Mouse (Mus musculus) intestine, embryonic 15.5 days (tissue): ENCODE measurements around the gene Wdr46. TPM values are rescaled to one million over a fixed set of nuclear protein-coding genes. Genes with fewer than 3 reads are reported as not detected.

Experiments
- ATAC-seq: fragments of 200-750 bp; cut with Nextera tagmentation; 2 replicates; pipeline ENCODE4 v1.8.0; 2017; ENCODE audit warnings: moderate TSS enrichment, moderate library complexity
- H3K27ac ChIP-seq: fragments of 300-500 bp; sonication (generic); 2 replicates; pipeline ENCODE4 v1.5.1; 2015; ENCODE audit warnings: mild to moderate bottlenecking, inconsistent platforms
- H3K27me3 ChIP-seq: fragments of 300-500 bp; sonication (generic); replicated peaks from 2 replicates; pipeline ENCODE4 v1.6.1; 2015; ENCODE audit warnings: inconsistent platforms
- H3K36me3 ChIP-seq: fragments of 300-500 bp; sonication (generic); 2 replicates; pipeline ENCODE4 v1.6.1; 2015; ENCODE audit warnings: inconsistent platforms
- H3K4me1 ChIP-seq: fragments of 300-500 bp; sonication (generic); replicated peaks from 2 replicates; pipeline ENCODE4 v1.6.1; 2015; ENCODE audit warnings: inconsistent platforms
- H3K4me2 ChIP-seq: fragments of 300-500 bp; sonication (generic); replicated peaks from 2 replicates; pipeline ENCODE4 v1.6.1; 2015; ENCODE audit warnings: mild to moderate bottlenecking, inconsistent platforms
- H3K4me3 ChIP-seq: fragments of 300-500 bp; sonication (generic); replicated peaks from 2 replicates; pipeline ENCODE4 v1.5.1; 2015; ENCODE audit warnings: inconsistent platforms
- H3K9ac ChIP-seq: fragments of 300-500 bp; sonication (generic); 2 replicates; pipeline ENCODE4 v1.6.1; 2015; ENCODE audit warnings: inconsistent platforms
- H3K9me3 ChIP-seq: fragments of 300-500 bp; sonication (generic); 2 replicates; pipeline ENCODE4 v1.6.1; 2016; ENCODE audit warnings: inconsistent platforms
- WGBS: fragments of 180-500 bp; shearing (Covaris S2); methylation state at CpG from one replicate; pipeline ENCODE4 v1.1.7; 2015; 5-methylcytosine and 5-hydroxymethylcytosine counted together
- polyA plus RNA-seq: library from polyadenylated mRNA; unstranded; fragments of >200 nt; fragmentation: Nextera tagmentation; extraction: Ambion mirVana; gene quantifications from 2 replicates; pipeline ENCODE4 v1.2.1, GENCODE M21; 2015

Gene Wdr46
- polyA plus RNA-seq, 1 experiment from 2014 or later, result 37.1 TPM

DNA sequence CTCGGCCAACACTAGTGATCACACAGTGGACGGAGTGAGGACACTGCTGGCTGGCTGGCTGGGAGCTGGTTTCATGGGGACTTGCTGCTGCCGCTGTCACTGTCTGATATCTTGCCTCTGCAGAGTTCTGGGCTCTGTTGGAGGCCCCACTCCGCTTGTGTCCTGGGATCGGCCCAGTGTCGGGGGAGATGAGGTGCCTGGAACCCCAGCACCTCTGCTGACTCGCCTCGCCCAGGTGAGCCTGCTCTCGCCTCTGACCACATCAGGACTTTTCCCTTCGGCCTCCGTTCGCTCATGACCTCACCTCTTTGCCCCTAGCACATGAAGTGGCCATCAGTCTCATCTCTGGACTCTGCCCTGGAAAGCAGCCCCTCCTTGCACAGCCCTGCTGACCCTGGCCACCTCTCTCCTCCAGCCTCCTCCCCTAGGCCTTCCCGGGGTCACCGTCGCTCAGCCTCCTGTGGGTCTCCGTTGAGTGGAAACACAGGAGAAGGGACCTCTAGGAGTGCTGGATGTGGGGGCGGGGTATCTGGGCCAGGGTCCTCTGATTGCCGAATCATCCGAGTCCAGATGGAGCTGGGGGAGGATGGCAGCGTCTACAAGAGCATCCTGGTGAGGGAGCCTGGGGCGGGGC lies 4.9 kb upstream of the Wdr46 start:
- no peak overlapping the region for H3K4me3 ChIP-seq
- WGBS, result 86% methylated on average over 21 of the region's 21 CpGs
- H3K9ac ChIP-seq, result no peak overlapping the region
- ATAC-seq, result no peak
- H3K27me3 ChIP-seq, result no peaks in the 10 kb centered on the region
- no peak overlapping the region for H3K4me2 ChIP-seq
- no peaks in the 10 kb centered on the region for H3K9me3 ChIP-seq
- peaks cover 20% of the 10 kb centered on the region for H3K4me1 ChIP-seq
- H3K36me3 ChIP-seq, result peaks cover 22% of the 10 kb centered on the region
- H3K27ac ChIP-seq, result no peak overlapping the region

- Histone ChIP-seq H3K36me3 (peaks cover 21% of the 10 kb centered on the region), H3K27me3 (no peaks in the 10 kb centered on the region), H3K4me1 (peaks cover 22% of the 10 kb centered on the region), H3K4me3 (no peak overlapping the region), H3K27ac (no peak overlapping the region), H3K9me3 (no peaks in the 10 kb centered on the region), H3K4me2 (no peak overlapping the region), H3K9ac (no peak overlapping the region)
- 82% methylated on average over 15 of the region's 15 CpGs for WGBS
- no peak for ATAC-seq
These were observed 3.5 kb upstream of the Wdr46 start for GRCm38 (mm10) chr17:33936993-33937392.

GRCm38 (mm10) chr17:33938783-33939182 lies 1.7 kb upstream of the Wdr46 start:
- Histone ChIP-seq H3K36me3 (peaks cover 16% of the 10 kb centered on the region), H3K27me3 (no peaks in the 10 kb centered on the region), H3K9me3 (no peaks in the 10 kb centered on the region), H3K9ac (peak overlapping the region; percentile 77; the same call in 1 of the 2 replicates), H3K27ac (no peak overlapping the region), H3K4me1 (peaks cover 22% of the 10 kb centered on the region), H3K4me3 (peak overlapping the region; percentile 83; the same call in 1 of the 2 replicates), H3K4me2 (peak overlapping the region; percentile 93)
- ATAC-seq, result no peak
- WGBS, result 73% methylated on average over 11 of the region's 11 CpGs

GRCm38 (mm10) chr17:33940981-33941380 lies 521 bp downstream of the Wdr46 start:
- Histone ChIP-seq H3K4me1 (peaks cover 22% of the 10 kb centered on the region), H3K4me3 (peak overlapping the region; percentile 83), H3K36me3 (peaks cover 28% of the 10 kb centered on the region), H3K27me3 (no peaks in the 10 kb centered on the region), H3K4me2 (peak overlapping the region; percentile 93), H3K9me3 (no peaks in the 10 kb centered on the region), H3K27ac (no peak overlapping the region), H3K9ac (peak overlapping the region; percentile 69)
- whole genome bisulfite sequencing, result 1% methylated on average over 26 of the region's 26 CpGs
- ATAC-seq, result peak; percentile 12; the same call in 1 of the 2 replicates

GRCm38 (mm10) chr17:33941381-33941780 lies 921 bp downstream of the Wdr46 start:
- peaks cover 28% of the 10 kb centered on the region for H3K36me3 ChIP-seq
- peak overlapping the region; percentile 69 for H3K9ac ChIP-seq
- H3K9me3 ChIP-seq, result no peaks in the 10 kb centered on the region
- no peaks in the 10 kb centered on the region for H3K27me3 ChIP-seq
- H3K27ac ChIP-seq, result no peak overlapping the region
- H3K4me1 ChIP-seq, result peaks cover 22% of the 10 kb centered on the region
- 53% methylated on average over 19 of the region's 19 CpGs for WGBS
- H3K4me2 ChIP-seq, result peak overlapping the region; percentile 93
- peak overlapping the region; percentile 83 for H3K4me3 ChIP-seq
- ATAC-seq, result no peak

GRCm38 (mm10) chr17:33943454-33943853 lies 3.0 kb downstream of the Wdr46 start:
- Histone ChIP-seq H3K9ac (no peak overlapping the region), H3K27me3 (no peaks in the 10 kb centered on the region), H3K4me3 (no peak overlapping the region), H3K27ac (no peak overlapping the region), H3K9me3 (no peaks in the 10 kb centered on the region), H3K4me2 (no peak overlapping the region), H3K36me3 (peaks cover 19% of the 10 kb centered on the region; the same call in 1 of the 2 replicates), H3K4me1 (peaks cover 25% of the 10 kb centered on the region)
- 94% methylated on average over 15 of the region's 15 CpGs for WGBS
- ATAC-seq, result no peak

DNA sequence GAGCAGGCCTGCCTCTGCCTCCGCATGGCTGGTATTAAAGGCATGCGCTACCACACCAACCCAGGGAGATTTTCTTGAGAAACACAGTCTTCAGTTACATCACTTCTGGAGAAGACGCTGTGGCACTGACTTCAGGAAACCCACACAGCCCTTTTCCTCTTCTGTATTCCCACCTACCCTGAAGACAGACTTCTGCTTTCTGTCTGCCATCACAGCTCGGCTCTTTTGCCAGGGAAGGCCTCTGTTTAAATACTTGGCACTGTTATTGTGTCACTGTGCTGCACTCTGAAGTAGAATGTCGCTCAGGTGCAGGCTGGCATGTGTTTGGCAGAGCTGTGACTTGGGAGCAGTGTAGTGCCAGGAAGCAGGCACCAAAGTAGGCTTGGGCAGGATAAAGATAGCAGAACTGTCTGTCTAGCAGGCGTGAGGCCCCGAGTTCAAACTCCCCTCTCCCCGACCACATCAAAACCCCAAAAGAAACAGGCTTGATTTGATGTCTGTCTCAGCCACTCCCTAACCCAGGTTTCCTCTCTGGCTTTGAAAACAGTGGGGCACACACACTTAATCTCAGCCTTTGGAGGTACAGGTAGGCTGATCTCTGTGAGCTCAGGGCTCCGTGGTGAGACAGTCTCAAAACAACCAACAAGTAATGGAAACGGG lies 7.1 kb downstream of the Wdr46 start:
- no peak overlapping the region for H3K27ac ChIP-seq
- H3K4me3 ChIP-seq, result no peak overlapping the region
- ATAC-seq, result no peak
- H3K9ac ChIP-seq, result no peak overlapping the region
- H3K4me1 ChIP-seq, result peaks cover 33% of the 10 kb centered on the region
- H3K9me3 ChIP-seq, result no peaks in the 10 kb centered on the region
- H3K4me2 ChIP-seq, result no peak overlapping the region
- H3K27me3 ChIP-seq, result no peaks in the 10 kb centered on the region
- peaks cover 19% of the 10 kb centered on the region; the same call in 1 of the 2 replicates for H3K36me3 ChIP-seq
- WGBS, result 92% methylated on average over 10 of the region's 10 CpGs

DNA sequence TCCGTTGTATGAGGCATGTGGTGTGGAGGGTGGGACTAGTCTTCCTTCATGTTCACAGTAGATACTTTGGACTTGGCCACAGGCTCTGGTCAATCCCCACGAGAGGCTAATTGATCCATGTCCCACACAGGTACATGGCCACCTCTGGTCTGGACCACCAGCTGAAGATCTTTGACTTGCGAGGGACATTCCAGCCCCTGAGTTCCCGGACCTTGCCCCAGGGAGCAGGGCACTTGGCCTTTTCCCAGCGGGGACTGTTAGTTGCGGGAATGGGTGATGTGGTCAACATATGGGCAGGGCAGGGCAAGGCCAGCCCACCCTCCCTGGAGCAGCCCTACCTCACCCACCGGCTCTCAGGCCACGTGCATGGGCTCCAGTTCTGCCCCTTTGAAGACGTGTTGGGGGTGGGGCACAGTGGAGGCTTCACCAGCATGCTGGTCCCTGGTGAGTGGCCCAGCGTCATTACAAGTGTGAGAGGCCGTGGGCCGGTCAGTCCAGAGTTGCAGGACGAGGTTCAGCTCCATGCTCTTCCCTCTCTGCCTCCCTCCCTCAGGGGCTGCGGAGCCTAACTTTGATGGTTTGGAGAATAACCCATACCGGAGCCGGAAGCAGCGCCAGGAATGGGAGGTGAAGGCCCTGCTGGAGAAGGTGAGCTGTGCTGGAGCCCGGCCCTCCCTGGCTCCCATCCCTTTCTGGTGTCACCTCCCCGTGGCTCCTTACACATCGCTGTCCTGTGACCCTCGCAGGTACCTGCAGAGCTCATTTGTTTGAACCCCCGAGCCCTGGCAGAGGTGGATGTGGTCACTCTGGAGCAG lies 7.8 kb downstream of the Wdr46 start:
- Histone ChIP-seq H3K4me2 (peak overlapping the region; percentile 91), H3K4me3 (no peak overlapping the region)
- no peak for ATAC-seq

GRCm38 (mm10) chr17:33948905-33949537 lies 8.6 kb downstream of the Wdr46 start:
- peak overlapping the region; percentile 91 for H3K4me2 ChIP-seq
- H3K4me3 ChIP-seq, result 0 out of 2 replicates have a peak overlapping the region, but pooled peaks have one; percentile 1
- H3K9ac ChIP-seq, result peak overlapping the region; percentile 21; the same call in 1 of the 2 replicates
- H3K4me1 ChIP-seq, result peaks cover 46% of the 10 kb centered on the region
- ATAC-seq, result peak; percentile 67
- H3K9me3 ChIP-seq, result no peaks in the 10 kb centered on the region
- WGBS, result 69% methylated on average over 19 of the region's 19 CpGs
- H3K27me3 ChIP-seq, result no peaks in the 10 kb centered on the region
- H3K27ac ChIP-seq, result peak overlapping the region; percentile 70
- peaks cover 22% of the 10 kb centered on the region for H3K36me3 ChIP-seq

More for the DNA sequence above, 7.8 kb downstream of the Wdr46 start:
- Histone ChIP-seq H3K4me1 (peaks cover 40% of the 10 kb centered on the region), H3K36me3 (peaks cover 22% of the 10 kb centered on the region), H3K9ac (peak overlapping the region; percentile 21; the same call in 1 of the 2 replicates), H3K27me3 (no peaks in the 10 kb centered on the region), H3K27ac (peak overlapping the region; percentile 70), H3K9me3 (no peaks in the 10 kb centered on the region)
- 86% methylated on average over 22 of the region's 22 CpGs for WGBS

GRCm38 (mm10) chr17:33950131-33950625 lies 9.7 kb downstream of the Wdr46 start:
- 77% methylated on average over 10 of the region's 10 CpGs for WGBS
- peak overlapping the region; percentile 59 for H3K9ac ChIP-seq
- ATAC-seq, result no peak

DNA sequence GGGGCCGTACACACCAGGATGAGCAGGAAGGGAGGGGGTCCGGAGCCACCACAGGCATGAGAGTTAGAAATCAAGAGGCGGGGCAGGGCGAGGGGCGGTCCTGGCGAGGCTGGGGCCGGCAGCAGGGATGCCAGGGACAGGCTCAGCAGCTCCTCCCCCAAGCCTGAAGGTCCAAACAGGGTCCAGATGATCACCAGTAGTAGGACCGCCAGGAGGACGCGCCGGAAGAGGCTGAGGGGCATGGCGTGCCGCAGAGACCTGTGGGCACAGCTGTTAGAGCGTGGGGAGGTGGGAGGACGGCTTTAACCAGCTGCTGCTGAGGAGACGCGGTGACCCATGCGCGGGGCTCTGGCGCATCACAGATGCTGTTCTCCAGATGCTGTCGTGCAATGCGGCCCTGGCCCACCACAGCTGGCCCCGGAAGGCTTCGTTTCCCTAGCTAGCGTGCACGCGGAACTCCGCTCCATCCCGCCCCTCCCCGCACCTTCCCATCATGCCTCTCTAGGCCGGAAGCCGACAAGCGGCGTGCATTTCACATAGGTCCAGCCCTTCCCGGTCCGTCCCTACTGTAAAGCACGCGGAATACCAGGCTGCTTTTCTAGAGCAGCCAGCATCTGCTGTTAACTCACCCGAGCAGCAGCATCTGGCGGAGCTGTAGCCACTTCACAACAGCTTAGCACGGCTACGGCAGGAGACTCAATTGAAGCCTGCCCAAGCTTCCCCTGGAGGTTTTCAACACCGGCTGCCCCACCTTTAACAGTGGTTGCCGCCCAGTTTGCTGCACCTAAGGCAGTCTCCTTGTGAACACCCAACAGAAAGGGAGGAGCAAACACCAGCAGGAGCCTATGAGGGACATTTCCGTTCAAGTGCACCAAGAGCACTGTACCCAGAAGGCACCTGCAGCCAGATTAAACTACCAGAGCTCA lies 10.8 kb downstream of the Wdr46 start, which contains the start of gene B3galt4:
B3galt4 (minus strand) TSS at position 468 of the 926 bp plus-strand sequence.
- peak; percentile 79 for ATAC-seq

More at GRCm38 (mm10) chr17:33950131-33950625, 9.7 kb downstream of the Wdr46 start:
- H3K27ac ChIP-seq, result peak overlapping the region; percentile 96
- H3K36me3 ChIP-seq, result peaks cover 16% of the 10 kb centered on the region
- no peaks in the 10 kb centered on the region for H3K27me3 ChIP-seq
- H3K9me3 ChIP-seq, result no peaks in the 10 kb centered on the region
- peak overlapping the region; percentile 52 for H3K4me3 ChIP-seq
- peaks cover 52% of the 10 kb centered on the region for H3K4me1 ChIP-seq
- H3K4me2 ChIP-seq, result peak overlapping the region; percentile 91

More for the DNA sequence above, 10.8 kb downstream of the Wdr46 start, which contains the start of gene B3galt4:
- Histone ChIP-seq H3K9ac (peak within 1 kb of the TSS; percentile 59), H3K9me3 (no peaks in the 10 kb centered on the region), H3K4me3 (peak within 1 kb of the TSS; percentile 52), H3K27me3 (no peaks in the 10 kb centered on the region), H3K4me2 (peak within 1 kb of the TSS; percentile 91), H3K36me3 (peaks cover 13% of the 10 kb centered on the region), H3K27ac (peak within 1 kb of the TSS; percentile 96), H3K4me1 (peaks cover 52% of the 10 kb centered on the region)
- 1% methylated on average over 45 of the region's 45 CpGs for WGBS
